Mouse (Mus musculus) left cerebral cortex, adult 11 months (tissue): ENCODE results near the gene Gpr152.

Experiments used
- DNase-seq: peaks from one replicate; pipeline ENCODE4 v3.0.0; 2022; ENCODE audit warnings: low spot score

Gene Gpr152

DNA sequence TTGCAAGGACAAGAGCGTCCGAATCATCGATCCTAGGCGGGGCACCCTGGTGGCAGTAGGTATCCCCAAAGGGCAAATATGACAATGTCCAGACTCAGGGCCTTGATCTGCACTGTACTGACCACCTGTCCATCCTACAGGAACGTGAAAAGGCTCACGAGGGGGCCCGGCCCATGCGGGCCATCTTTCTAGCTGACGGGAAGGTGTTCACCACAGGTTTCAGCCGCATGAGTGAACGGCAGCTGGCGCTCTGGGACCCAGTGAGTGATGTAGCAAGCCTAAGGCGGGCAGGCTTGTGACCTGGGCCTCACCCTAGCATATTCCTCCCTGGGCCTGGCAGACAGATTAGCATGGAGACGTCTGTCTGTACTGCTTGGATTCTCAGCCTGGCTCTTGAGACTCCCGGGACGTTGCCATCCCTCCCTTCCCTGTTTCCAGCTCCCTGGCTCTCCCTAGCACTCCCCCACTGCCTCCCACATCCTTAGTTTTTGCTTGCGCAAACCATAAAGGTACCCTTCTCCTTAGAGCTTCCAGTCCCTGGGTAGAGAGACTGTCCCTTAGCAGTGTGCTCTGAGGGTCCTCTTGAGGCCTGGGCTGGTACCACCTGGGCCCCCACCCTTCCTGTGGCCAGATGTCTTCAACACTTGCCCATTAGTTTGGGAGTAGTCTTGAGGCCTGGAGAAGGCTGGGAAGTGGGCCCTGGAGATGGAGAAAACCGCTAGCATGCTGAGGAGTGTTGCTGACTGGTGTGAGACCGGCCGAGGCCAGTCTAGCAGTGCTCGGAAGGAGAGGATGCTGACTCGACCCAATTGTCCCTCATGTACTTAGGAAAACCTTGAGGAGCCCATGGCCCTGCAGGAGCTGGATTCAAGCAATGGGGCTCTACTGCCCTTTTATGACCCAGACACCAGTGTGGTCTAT lies 11.2 kb downstream of the Gpr152 start:
- DNase-seq, result no peak

DNA sequence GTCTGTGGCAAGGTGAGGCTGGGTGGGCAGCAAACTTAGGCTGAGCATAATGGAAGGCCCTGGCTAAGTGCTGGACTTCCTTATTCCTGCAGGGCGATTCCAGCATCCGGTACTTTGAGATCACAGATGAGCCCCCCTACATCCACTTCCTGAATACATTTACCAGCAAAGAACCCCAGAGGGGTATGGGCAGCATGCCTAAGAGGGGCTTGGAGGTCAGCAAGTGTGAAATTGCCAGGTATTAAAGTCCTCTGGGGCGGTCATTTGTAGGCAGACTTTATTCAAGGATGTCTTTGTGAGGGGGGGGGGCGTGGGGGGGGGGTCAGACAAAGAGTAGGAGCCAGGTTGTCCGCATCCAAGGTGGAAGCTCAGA lies 11.9 kb downstream of the Gpr152 start:
- DNase-seq, result no peak

DNA sequence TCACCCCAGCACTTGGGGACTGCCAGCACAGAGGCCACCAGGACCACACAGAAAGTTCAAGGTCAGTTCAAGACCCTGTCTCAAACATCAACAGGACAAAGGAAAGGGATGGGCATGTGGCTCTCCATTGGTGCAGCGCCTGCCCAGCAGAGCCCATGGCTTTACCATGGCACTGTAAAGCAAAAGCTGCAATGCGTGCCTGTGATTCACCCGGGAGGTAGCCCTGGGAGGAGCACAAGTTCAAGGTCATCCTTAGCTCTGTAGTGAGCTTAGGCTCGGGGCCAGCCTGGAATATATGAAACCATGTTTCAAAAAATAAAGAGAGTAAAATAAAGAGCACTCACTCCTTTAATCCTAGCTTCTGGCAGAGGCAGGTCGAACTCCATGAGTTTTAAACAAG lies 12.3 kb downstream of the Gpr152 start:
- DNase-seq, result no peak

DNA sequence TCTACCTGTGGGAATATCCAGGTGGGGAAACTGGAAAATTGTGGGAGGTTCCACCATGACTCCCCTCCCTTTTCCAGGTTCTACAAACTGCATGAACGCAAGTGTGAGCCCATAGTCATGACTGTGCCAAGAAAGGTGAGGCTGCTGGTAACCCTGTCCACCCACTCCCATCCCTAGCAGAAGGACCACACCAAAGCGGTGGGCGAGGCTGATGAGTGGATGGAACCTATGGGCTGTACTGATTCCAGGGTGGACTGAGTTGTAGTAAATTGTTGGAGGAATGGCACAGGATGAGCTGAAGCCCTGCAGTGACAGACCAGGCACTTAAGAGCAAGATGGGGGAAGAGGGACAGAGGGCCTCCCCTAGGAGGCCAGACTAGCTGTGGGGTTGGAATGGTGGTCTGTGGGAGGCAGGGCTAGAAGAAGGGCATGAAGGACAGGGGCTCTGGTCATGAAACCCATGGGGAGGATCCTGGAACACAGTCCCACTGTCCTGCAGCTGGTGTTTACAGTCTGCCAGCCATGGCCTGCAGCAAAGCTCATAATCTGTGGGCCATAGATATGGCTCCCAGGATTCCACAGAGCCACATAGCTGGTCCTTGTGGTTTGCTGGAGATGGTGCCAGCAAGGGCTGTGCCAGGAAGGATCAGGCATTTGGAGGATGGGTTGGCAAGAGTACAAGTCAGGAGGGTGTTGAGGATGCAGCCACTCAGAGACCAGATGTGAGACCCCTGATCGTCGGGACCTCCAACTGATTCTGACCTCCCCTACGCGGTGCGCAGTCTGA lies 13.1 kb downstream of the Gpr152 start:
- no peak for DNase-seq

DNA sequence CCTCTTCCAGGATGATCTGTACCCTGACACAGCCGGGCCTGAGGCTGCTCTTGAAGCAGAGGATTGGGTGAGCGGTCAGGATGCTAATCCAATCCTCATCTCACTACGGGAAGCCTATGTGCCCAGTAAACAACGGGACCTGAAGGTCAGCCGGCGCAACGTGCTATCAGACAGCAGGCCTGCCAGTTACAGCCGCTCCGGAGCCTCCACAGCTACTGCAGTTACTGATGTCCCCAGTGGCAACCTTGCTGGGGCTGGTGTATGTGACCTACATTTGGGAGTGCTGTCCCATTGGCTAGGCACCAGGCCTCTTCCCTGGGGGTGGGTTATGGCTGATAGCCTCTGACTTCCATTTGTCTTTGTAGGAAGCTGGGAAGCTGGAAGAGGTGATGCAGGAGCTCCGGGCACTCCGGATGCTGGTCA lies 13.7 kb downstream of the Gpr152 start, which contains the start of gene Ptprcap:
TSS of gene Ptprcap (plus strand) at position 373 of the 423 bp plus-strand sequence.
- no peak for DNase-seq

DNA sequence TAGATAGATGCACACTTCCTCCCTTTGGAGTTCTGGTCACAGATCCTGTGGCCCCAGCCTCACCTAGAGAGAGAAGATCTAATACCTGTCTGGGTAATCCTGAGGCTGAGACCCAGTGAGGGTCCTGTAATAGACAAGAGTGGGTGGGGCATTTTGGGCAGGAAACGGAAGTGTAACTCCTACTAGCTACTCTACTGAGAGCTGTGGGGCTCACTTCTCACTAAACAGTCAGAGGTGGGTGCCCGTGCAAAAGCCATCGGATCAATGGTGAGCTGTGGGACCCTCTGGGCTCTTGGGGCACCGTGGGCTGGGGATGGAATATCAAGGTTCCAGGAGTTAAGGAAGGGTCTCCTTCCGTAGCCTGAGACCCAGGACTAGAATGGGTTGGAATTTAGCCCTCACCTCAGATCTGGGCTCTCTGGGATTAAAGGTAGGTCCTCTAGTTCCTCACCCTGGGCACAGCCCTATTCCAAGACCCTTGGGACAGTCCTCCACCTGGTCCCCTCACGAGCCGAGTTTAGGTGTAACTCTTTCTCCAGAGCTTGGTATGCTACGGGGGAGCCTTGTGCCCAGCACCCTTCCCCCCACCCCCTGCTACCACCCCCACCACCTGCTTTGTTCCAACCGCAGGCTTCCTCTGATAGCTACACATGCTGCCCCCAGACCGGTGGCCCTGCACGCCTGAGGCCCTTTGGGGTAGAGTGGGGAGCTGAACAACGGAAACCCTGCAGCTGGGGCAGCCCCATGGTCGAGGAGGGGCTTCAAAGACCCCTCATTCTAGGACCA lies 15.0 kb downstream of the Gpr152 start:
- DNase-seq, result no peak

DNA sequence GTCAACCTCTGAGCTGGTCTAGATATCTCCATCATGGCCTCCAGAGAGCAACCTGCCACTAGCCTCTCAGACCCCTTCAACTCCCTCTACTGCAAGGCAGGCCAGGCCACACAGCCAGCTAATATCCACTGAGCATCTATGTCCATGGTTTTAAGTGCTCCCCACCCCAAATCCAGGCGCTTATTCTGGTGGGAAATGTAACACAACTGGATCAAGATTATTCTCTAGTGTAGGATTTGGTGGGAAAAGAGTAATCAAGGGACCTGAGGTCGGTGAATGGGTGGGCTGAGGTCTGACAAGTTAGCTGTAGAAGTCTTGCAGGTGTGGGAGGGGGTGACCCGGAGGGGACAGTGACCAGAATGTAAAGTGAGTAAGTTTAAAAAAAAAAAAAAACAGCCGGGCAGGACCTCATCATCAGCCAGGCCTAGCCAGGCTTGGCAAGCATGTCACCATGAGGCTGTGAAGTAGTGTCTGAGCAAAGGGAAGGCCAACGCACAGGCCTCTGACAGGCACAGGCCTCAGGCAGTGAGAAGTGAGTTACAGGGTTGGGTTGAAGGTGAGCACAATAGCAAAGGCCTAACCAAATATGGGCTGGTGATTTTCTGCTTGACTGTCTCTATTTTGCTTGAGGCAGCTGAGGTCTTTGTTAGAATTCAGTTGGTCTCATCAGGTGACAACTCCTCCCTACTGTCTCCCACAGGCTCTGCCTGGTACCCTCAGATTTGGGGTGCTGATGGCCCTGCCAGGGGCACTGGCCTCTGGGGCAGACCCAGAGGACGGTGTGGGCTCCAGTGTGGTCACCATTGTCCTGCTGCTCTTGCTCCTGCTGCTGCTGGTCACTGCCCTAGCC lies 15.9 kb downstream of the Gpr152 start:
- no peak for DNase-seq

DNA sequence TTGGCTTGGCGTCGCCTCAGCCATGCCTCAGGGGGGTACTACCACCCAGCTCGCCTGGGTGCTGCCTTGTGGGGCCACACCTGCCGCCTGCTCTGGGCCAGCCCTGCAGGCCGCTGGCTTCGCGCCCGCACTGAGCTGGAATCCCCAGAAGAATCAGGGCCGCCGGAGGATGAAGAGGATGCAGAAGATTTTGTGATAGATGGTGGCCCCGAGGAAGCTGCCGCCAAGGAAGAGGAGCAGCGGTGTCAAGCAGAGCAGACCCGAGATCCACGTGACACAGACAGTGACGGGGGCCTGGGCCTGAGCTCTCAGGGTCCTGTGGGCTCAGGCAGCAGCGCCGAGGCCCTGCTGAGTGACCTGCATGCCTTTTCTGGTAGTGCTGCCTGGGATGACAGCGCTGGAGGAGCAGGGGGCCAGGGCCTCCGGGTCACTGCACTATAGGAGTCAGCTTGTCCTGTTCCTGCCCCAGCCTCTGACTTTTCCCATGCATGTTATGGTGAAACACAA lies 16.5 kb downstream of the Gpr152 start:
- DNase-seq, result no peak

DNA sequence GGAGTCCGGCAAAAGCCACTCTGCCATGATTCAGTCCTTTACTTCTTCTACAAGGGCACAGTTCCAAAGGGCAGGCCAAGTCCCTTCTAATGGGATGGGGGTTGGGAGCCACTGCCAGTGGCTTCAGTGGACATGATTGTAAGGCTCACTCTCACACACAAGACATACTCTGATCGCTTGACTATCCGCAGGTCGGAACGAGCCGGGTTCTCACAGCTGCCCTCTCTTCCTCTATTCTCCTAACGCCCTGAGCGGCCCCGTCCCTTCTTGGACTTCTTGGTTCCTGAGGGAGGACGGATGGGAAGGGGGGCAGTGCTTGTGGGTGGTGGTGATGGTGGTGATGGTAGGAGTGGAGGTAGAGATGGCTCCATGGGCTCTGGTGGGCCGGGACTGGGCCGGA lies 17.2 kb downstream of the Gpr152 start:
- DNase-seq, result no peak

DNA sequence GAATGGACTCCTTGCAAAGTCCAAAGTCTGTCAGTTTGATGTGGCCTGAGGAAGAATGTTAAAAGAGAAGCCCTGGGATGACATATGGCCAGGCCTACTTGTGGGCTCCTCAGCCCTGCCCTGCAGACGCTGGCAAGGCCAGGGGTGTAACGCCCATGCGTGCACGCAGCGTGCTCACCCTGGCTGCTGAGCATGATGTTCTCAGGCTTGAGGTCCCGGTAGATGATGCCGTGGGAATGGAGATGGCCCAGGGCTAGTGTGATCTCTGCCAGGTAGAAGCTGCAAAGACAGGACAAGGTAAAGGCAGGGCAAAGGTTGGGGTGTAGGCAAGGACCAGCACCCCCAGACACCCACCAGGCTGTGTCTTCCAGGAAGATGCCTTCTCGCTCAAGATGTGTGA lies 19.5 kb downstream of the Gpr152 start:
- DNase-seq, result no peak

DNA sequence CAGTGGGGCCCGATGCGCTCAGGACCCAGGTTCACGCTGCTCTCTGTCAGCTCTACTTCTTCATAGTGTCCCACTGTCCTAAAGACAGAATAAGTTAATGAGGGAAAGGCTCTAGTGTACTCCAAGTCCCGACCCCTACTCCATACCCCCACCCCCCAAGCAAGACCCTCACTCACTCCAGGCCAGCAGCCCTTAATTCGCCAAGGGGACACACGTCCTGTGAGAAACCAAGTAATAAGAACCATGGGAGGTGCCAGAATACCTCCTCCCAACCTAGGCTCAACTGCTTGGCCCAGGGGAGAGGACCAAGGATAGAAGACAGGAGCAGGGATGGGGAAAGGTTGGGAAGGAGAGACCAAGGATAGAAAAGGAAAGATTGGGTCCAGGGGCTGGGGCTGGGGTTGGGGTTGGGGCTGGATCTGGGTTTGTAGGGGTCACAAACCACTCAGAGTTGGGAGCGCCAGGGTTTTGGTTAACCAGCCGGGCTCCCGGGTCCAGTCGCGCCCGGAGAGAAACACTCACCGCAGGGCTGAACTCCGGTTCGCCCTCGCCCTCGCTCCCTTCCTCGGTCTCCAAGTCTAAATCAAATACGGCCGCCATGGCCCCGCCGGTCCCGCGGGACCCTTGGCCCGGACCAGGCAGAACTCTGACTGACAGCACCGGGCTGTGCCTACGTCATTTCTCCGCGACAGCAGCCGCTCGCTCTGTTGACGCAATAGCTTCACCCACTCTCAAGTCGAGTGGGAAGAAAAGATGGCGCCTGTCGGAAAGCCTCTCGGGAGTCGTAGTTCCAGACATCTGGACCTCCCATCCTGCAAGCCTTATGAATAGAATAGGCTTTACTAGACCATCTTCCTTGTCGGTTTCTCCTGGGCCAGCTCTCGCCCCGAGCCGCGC lies 23.3 kb downstream of the Gpr152 start, which contains the start of gene Rps6kb2:
TSS of gene Rps6kb2 (minus strand) at position 709 of the 897 bp plus-strand sequence.
- peak; percentile 95 for DNase-seq

DNA sequence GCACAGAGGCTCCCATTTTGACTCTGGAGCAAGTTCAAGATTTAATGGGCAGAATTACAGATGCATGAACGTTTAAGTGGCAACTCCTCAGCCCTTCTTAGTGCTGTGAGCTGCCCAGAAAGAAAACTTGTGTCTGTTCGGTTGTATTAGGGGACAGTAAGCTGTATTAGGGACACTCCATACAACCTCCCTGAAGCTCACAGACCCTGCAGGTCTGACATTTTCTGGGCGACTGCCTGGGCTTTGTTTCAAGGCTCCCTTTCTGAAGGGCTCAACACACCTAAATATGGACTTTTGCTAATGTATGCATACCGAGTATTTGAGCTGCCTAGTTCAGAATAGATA lies 23.9 kb downstream of the Gpr152 start:
- DNase-seq, result no peak

DNA sequence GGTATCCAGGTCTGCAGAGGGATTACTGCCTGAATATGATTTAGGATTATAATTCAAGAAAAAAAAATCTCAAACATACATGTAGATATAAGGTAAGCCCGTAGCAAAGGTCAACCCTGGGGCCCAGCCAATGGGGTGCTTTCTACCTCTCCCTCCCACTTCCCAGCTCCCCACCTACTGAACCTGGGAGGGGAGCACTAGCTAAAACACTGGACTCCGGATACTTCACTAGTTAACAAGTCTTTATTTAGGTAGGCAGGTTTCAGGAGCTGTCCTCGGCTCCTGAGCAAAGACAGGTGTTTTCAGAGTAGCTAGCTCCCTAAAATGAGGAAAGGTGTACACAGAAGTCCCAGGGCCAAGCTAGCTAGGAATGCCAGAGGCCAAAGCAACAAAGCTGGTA lies 24.5 kb downstream of the Gpr152 start:
- DNase-seq, result no peak

DNA sequence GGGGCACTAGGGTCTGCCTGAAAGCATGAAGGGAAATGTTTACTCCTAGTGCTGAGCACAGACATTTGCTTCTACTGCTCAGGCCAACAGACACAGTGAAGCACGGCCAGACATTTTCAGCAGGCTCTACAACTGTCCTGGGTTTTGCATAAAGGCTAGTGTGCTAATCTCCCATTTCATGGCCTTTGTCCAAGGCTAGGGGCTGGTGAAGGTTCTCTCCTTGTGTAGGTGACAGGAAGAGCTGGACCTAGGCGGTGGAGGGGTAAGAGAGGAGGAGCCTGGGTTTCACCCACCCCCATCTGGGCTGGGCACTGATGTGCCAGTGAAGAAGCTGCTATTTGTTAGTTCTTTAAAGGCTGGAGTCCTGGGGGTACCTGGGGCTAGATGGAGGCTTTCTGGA lies 25.1 kb downstream of the Gpr152 start:
- DNase-seq, result no peak

DNA sequence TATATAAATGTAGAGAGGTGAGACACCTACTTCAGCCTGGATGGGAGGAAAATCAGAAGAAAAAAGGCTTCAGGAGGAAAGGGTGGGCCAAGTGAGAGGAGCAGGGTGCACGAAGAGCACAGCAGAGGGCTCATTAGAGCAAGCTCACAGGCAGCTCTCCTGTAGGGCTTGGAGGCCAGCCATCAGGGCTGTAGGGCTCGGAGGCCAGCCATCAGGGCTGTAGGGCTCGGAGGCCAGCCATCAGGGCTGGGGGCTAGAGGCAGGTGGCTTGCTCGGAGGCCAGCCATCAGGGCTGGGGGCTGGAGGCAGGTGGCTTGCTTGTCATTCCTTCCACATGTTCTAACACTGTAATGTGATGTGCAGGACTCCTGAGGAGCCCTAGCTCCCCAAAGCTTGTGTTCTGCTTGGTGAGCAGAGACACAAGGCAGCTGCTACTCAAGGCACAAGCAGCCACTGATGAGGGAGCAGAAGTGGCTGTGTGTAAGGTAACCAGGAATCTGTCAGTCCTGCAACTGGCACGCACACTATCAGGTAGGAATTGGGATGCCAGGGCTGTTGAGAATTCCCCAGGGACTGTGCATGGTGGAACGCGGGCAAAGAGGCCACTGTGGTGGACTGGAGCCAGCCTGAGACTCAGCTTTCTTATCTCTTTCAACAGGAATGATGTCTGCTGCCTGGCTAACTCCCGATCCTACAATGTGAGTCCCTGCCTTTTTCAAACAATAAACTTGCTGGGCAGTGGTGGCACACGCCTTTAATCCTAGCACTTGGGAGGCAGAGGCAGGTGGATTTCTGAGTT lies 27.3 kb downstream of the Gpr152 start:
- DNase-seq, result no peak

DNA sequence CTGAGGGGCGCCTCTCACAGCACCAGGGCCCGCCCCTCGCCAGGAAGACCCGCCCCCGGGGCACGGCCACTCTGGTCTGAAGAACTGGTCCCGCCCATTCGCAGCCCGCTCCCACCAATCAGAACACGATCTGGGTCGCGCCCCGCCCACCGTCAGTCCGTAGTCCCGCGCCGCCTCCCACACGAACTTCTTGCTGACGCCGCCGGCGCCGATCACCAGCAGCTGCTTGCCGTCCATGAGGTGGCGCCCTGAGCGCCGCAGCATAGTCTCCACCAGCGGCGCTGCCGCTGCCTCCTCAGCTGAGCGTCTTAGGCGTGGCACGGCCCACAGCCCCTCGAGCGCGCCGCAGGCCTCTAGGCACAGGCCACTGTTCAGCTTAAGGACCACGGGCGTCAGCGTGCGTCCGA lies 29.8 kb downstream of the Gpr152 start:
- peak; percentile 99 for DNase-seq

DNA sequence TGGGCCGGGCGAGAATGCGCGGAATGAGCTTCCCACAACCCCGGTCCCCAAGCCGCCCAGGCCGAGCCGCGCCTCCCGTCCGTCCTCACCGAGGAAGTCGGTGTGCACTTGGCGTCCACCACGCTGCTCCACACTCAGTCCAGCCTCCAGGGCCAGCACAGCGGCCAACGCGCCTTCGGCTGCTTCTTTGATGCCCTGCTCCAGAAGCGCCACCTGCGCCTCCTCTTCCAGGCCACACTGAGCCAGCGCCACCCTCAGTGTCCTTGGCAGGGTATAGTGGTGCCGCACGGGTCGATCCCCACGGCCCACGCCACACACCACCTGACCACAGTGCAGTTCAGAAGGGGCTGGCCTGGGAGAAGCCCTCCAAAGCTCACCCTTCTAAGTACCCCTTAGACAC lies 30.2 kb downstream of the Gpr152 start:
- DNase-seq, result no peak

DNA sequence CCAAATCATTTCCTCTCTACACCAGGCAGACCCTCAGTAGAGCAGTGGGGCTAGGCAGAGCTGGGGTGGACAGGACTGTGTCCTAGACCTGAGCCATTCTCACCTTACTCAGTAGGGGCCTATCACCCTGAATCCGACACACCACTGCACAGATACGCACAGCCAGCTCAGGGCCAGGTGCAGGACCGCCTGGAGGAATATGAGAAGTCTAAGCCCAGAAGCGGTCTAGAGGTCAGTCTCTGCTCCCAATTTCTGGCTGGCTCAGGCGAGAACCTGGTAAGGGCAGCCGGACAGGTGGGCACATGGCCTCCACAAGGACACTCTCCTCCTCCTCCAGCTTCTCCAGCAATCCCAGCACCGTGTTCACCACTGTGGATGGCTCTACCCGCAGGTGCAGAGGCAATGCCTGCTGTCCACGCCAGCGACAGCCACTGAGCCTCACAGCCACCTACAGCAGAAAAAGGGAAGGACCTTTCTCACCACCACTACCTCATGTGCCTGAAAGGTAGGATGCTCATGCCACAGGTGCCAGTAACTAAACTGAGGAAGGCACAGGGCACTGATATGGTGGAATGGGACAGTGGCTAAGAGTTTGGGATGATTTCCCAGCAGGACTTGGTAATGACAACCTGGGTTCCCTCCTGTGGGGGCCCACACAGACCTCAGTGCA lies 31.3 kb downstream of the Gpr152 start:
- DNase-seq, result no peak
